Mouse (Mus musculus) forebrain, embryonic 15.5 days (tissue): Measurements from ENCODE around the gene Plppr4. TPM values are rescaled to one million over a fixed set of nuclear protein-coding genes. Genes with fewer than 3 reads are reported as not detected.

Experiments
- ATAC-seq: fragments of 200-750 bp; cut with Nextera tagmentation; replicated peaks from 2 replicates; pipeline ENCODE4 v1.8.0; 2017; ENCODE audit warnings: mild to moderate bottlenecking, moderate TSS enrichment, moderate library complexity
- H3K27ac ChIP-seq: fragments of 300-500 bp; sonication (generic); replicated peaks from 2 replicates; pipeline ENCODE4 v1.5.1; 2015; ENCODE audit warnings: mild to moderate bottlenecking, inconsistent platforms
- H3K27me3 ChIP-seq: fragments of 300-500 bp; sonication (generic); 2 replicates; pipeline ENCODE4 v1.6.1; 2015; ENCODE audit warnings: inconsistent platforms
- H3K36me3 ChIP-seq: fragments of 300-500 bp; sonication (generic); 2 replicates; pipeline ENCODE4 v1.6.1; 2015; ENCODE audit warnings: mild to moderate bottlenecking, inconsistent platforms
- H3K4me1 ChIP-seq: fragments of 300-500 bp; sonication (generic); 2 replicates; pipeline ENCODE4 v1.6.1; 2015; ENCODE audit warnings: inconsistent platforms
- H3K4me2 ChIP-seq: fragments of 300-500 bp; sonication (generic); replicated peaks from 2 replicates; pipeline ENCODE4 v1.6.1; 2015; ENCODE audit warnings: mild to moderate bottlenecking, inconsistent platforms
- H3K4me3 ChIP-seq: fragments of 300-500 bp; sonication (generic); 2 replicates; pipeline ENCODE4 v1.5.1; 2015; ENCODE audit warnings: mild to moderate bottlenecking, inconsistent platforms
- H3K9ac ChIP-seq: fragments of 300-500 bp; sonication (generic); replicated peaks from 2 replicates; pipeline ENCODE4 v1.6.1; 2015; ENCODE audit warnings: mild to moderate bottlenecking, inconsistent platforms
- H3K9me3 ChIP-seq: fragments of 300-500 bp; sonication (generic); 2 replicates; pipeline ENCODE4 v1.6.1; 2016; ENCODE audit warnings: inconsistent platforms
- WGBS: fragments of 180-500 bp; shearing (Covaris S2); methylation state at CpG from one replicate; pipeline ENCODE4 v1.1.7; 2015; ENCODE audit warnings: mixed read lengths; 5-methylcytosine and 5-hydroxymethylcytosine counted together
- polyA plus RNA-seq: library from polyadenylated mRNA; unstranded; fragments of >200 nt; fragmentation: Nextera tagmentation; extraction: Ambion mirVana; gene quantifications from 2 replicates; pipeline ENCODE4 v1.2.1, GENCODE M21; 2015

Gene Plppr4
- polyA plus RNA-seq, 1 experiment from 2014 or later = 16.8 TPM

DNA sequence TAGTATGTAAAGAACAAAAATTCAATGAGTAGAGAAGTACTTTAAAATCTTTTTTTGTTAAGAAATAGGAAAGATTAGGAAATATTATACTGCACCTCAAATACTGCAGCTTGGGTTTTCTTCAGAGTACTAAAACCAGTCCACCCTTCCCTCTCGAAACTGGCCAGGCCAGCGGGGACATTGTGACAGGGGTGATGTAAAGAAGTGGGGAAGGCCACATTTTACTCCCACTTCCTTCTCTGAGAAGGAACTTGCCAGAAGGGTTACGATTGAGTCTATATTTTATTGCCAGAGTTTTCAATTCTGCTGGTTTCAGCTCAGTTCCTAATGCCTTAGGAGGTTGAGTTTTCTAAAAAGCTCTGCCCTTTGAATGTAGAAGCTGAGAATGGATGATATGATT lies 41.0 kb downstream of the Plppr4 start:
- ATAC-seq = no peak
- WGBS = 91% methylated on average over 3 of the region's 3 CpGs

DNA sequence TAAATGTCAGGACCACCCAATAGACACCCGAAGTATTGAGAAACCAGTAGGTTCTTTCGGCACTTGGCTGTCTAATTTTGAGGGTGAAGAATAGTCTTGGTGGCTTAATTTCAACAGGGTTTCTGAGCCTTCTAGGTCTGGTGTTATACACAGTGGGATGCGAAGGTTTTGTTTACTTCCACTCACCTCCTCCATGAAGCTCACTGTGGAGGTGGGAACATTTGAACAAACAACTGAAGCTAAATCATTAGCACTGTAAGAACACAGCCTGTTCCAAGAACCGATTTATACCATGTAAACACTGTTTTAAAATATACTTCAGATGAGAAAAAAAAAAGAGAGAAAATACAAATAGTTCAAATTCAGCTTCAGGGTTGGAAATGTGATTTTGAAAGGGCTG lies 47.3 kb downstream of the Plppr4 start:
- WGBS = 89% methylated on average over 4 of the region's 4 CpGs
- Histone ChIP-seq H3K36me3 (no peaks in the 10 kb centered on the region), H3K9me3 (no peaks in the 10 kb centered on the region), H3K4me1 (no peaks in the 10 kb centered on the region), H3K4me2 (no peak overlapping the region), H3K27ac (no peak overlapping the region), H3K27me3 (no peaks in the 10 kb centered on the region), H3K9ac (no peak overlapping the region), H3K4me3 (no peak overlapping the region)
- ATAC-seq = no peak

More for the DNA sequence above, 41.0 kb downstream of the Plppr4 start:
- Histone ChIP-seq H3K4me2 (no peak overlapping the region), H3K27me3 (no peaks in the 10 kb centered on the region), H3K4me3 (no peak overlapping the region), H3K36me3 (no peaks in the 10 kb centered on the region; the same call in 1 of the 2 replicates), H3K27ac (no peak overlapping the region), H3K9me3 (no peaks in the 10 kb centered on the region), H3K9ac (no peak overlapping the region), H3K4me1 (no peaks in the 10 kb centered on the region)

DNA sequence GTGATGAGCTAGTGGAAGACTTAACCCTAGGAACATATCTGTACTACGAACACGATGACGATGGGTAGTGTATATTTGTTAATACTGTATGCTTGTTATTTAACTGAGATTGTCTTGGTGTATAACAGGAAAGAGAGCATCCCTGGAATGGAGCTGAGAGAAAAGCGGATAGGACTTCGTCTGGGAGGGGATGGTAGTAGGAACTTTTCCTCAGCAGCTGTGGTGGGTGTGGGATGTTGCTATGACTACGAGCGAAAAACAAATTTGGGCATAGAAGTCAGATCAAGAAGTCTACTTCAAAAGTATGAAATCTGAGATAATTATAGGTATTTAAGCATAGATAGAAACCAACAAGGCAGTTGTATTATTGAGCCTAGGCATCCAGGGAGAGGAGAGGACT lies 48.6 kb downstream of the Plppr4 start:
- Histone ChIP-seq H3K36me3 (no peaks in the 10 kb centered on the region), H3K27ac (no peak overlapping the region), H3K4me2 (no peak overlapping the region), H3K27me3 (no peaks in the 10 kb centered on the region), H3K4me1 (no peaks in the 10 kb centered on the region), H3K4me3 (no peak overlapping the region), H3K9me3 (no peaks in the 10 kb centered on the region), H3K9ac (no peak overlapping the region)
- no peak for ATAC-seq
- 96% methylated on average over 7 of the region's 7 CpGs for WGBS

GRCm38 (mm10) chr3:117310801-117311368 lies 49.8 kb downstream of the Plppr4 start:
- Histone ChIP-seq H3K27me3 (no peaks in the 10 kb centered on the region), H3K27ac (no peak overlapping the region), H3K36me3 (no peaks in the 10 kb centered on the region), H3K9ac (no peak overlapping the region), H3K4me1 (no peaks in the 10 kb centered on the region), H3K4me2 (no peak overlapping the region), H3K4me3 (no peak overlapping the region), H3K9me3 (no peaks in the 10 kb centered on the region)
- WGBS = 79% methylated on average over 2 of the region's 2 CpGs
- ATAC-seq = no peak

GRCm38 (mm10) chr3:117309580-117309910 lies 51.1 kb downstream of the Plppr4 start:
- Histone ChIP-seq H3K36me3 (no peaks in the 10 kb centered on the region), H3K4me2 (no peak overlapping the region), H3K9me3 (no peaks in the 10 kb centered on the region), H3K27me3 (no peaks in the 10 kb centered on the region), H3K9ac (no peak overlapping the region), H3K27ac (no peak overlapping the region), H3K4me3 (no peak overlapping the region), H3K4me1 (no peaks in the 10 kb centered on the region)
- no peak for ATAC-seq
- WGBS = 97% methylated on average over 3 of the region's 3 CpGs

GRCm38 (mm10) chr3:117308895-117309579 lies 51.6 kb downstream of the Plppr4 start:
- no peak overlapping the region for H3K27ac ChIP-seq
- 94% methylated on average over 3 of the region's 3 CpGs for WGBS
- H3K4me2 ChIP-seq = no peak overlapping the region
- no peak overlapping the region for H3K9ac ChIP-seq
- H3K4me1 ChIP-seq = no peaks in the 10 kb centered on the region
- no peaks in the 10 kb centered on the region for H3K9me3 ChIP-seq
- no peak overlapping the region for H3K4me3 ChIP-seq
- no peaks in the 10 kb centered on the region for H3K36me3 ChIP-seq
- ATAC-seq = no peak
- no peaks in the 10 kb centered on the region for H3K27me3 ChIP-seq

DNA sequence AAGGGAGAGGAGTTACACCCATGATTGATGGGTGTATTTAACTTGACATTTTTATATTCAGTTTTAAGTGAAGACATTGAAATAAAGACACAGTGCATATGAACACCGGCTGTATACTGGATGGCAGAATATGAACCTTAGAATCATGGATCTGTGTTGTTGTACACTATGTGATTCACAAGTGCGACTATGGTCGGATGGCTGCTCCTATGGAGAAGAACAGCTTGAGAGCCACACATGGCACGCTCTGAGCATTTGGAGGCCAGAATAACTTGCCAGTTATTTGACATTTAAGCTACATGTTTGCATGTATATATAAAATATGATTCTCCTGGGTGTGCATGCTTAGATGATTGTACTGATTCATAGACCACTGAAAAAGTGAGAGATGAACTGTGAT lies 53.1 kb downstream of the Plppr4 start:
- Histone ChIP-seq H3K9ac (no peak overlapping the region), H3K4me3 (no peak overlapping the region), H3K27ac (0 out of 2 replicates have a peak overlapping the region, but pooled peaks have one; percentile 19), H3K9me3 (no peaks in the 10 kb centered on the region), H3K4me1 (no peaks in the 10 kb centered on the region), H3K4me2 (no peak overlapping the region), H3K27me3 (no peaks in the 10 kb centered on the region), H3K36me3 (no peaks in the 10 kb centered on the region)
- WGBS = 80% methylated on average over 4 of the region's 4 CpGs
- ATAC-seq = no peak

DNA sequence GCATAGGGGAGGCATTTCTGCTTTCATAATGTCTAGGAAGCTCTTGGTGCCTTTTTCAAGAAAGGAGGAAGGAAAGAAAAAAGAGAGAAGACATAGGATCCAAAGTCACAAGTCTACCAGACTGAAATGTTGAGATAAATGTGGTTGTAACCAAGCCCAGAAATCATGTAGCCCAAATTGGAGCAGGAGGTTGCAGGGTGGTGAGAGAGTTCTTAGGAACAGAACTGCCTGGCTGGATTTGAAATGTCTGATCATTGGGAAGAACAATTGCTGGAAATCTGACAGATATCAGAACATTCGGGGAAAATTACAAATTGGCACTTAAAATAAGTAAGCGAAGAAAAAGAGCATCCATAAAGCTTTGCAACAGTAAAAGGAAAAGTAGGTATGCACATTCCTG lies 56.6 kb downstream of the Plppr4 start:
- H3K9me3 ChIP-seq = no peaks in the 10 kb centered on the region
- H3K27me3 ChIP-seq = no peaks in the 10 kb centered on the region
- H3K4me3 ChIP-seq = no peak overlapping the region
- H3K4me2 ChIP-seq = no peak overlapping the region
- no peaks in the 10 kb centered on the region for H3K36me3 ChIP-seq
- H3K9ac ChIP-seq = no peak overlapping the region
- ATAC-seq = no peak
- no peak overlapping the region for H3K27ac ChIP-seq
- 84% methylated on average over 2 of the region's 2 CpGs for WGBS
- no peaks in the 10 kb centered on the region for H3K4me1 ChIP-seq

- H3K27me3 ChIP-seq = no peaks in the 10 kb centered on the region
- WGBS = 74% methylated on average over 1 of the region's 1 CpGs
- no peak overlapping the region for H3K9ac ChIP-seq
- ATAC-seq = no peak
- H3K4me2 ChIP-seq = no peak overlapping the region
- no peak overlapping the region for H3K4me3 ChIP-seq
- H3K4me1 ChIP-seq = no peaks in the 10 kb centered on the region
- no peaks in the 10 kb centered on the region for H3K36me3 ChIP-seq
- H3K27ac ChIP-seq = no peak overlapping the region
- no peaks in the 10 kb centered on the region for H3K9me3 ChIP-seq
Observed at GRCm38 (mm10) chr3:117300735-117301271, 59.9 kb downstream of the Plppr4 start.

DNA sequence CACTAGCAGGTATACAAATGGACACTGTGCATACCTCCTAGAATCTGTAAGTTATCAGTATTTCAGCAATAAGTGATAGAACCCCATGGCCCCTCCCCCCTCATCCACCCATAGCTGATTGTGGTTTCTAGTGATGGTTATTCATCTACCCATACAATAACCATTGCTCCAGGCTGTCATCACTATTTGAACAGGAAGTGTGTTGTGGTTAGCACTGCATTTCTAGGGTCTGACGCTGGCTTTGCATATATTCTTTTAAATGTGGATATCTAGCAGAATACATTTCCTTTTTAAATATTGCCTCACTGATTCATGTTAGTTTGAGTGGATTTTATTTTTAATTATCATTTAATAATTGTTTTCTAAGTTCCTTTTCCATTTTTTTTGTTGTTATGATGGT lies 62.9 kb downstream of the Plppr4 start:
- Histone ChIP-seq H3K9ac (no peak overlapping the region), H3K36me3 (no peaks in the 10 kb centered on the region), H3K4me1 (no peaks in the 10 kb centered on the region), H3K27me3 (no peaks in the 10 kb centered on the region), H3K4me2 (no peak overlapping the region), H3K4me3 (no peak overlapping the region), H3K9me3 (no peaks in the 10 kb centered on the region), H3K27ac (no peak overlapping the region)
- ATAC-seq = no peak
- 88% methylated on average over 1 of the region's 1 CpGs for WGBS

DNA sequence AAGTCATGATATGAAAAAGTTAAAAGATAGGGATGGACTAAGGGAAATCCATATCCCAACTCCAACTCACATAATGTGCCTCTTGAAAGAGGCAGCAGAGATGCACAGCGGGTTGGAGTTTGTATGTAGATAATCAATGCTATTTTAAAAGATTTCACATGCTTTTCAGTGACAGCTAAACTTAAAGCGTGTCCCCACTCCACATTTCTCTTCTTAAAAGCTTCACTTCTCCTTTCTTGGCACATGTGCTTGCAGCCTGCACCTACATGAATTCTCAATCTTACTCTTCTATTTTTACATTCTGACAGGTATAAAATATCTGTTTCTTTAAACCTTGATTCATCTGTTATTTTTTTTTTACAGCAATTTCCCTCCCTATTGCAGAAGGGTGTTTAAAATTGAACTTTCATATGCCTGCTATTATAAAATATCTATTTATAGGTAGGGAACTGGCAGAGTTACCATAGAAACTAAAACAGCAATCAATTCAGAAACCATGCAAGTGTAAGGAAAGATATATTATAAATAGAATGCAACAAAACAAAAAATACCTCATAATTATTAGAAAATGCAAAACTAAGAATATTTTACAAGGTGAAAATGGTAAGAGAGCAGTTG lies 66.3 kb downstream of the Plppr4 start:
- Histone ChIP-seq H3K27ac (peak overlapping the region; percentile 56), H3K27me3 (no peaks in the 10 kb centered on the region), H3K4me1 (no peaks in the 10 kb centered on the region), H3K9ac (no peak overlapping the region), H3K36me3 (no peaks in the 10 kb centered on the region), H3K9me3 (no peaks in the 10 kb centered on the region), H3K4me3 (no peak overlapping the region), H3K4me2 (no peak overlapping the region)
- ATAC-seq = no peak; the same call in 1 of the 2 replicates
- WGBS = 74% methylated on average over 2 of the region's 2 CpGs
